Mouse (Mus musculus) stomach, postnatal 0 days (tissue): Measurements from ENCODE around the gene Efcab7. TPM values are rescaled to one million over a fixed set of nuclear protein-coding genes. Genes with fewer than 3 reads are reported as not detected.

Experiments
- ATAC-seq: fragments of 200-750 bp; cut with Nextera tagmentation; 2 replicates; pipeline ENCODE4 v1.8.0; 2017; ENCODE audit not compliant: low FRiP score, low TSS enrichment
- DNase-seq: peaks from one replicate; pipeline ENCODE4 v3.0.0-alpha.2; 2016; ENCODE audit warnings: low spot score
- H3K27ac ChIP-seq: fragments of 300-500 bp; sonication (generic); replicated peaks from 2 replicates; pipeline ENCODE4 v1.5.1; 2014; ENCODE audit warnings: mild to moderate bottlenecking, control low read depth
- H3K27me3 ChIP-seq: fragments of 300-500 bp; sonication (generic); 2 replicates; pipeline ENCODE4 v1.6.1; 2014; ENCODE audit warnings: low read length; ENCODE audit not compliant: control insufficient read depth, insufficient read depth
- H3K36me3 ChIP-seq: fragments of 300-500 bp; sonication (generic); 2 replicates; pipeline ENCODE4 v1.6.1; 2014; ENCODE audit warnings: low read length, mixed read lengths; ENCODE audit not compliant: control insufficient read depth, insufficient read depth
- H3K4me1 ChIP-seq: fragments of 300-500 bp; sonication (generic); replicated peaks from 2 replicates; pipeline ENCODE4 v1.6.1; 2014; ENCODE audit warnings: antibody characterized with exemption; ENCODE audit not compliant: control insufficient read depth, insufficient read depth
- H3K4me2 ChIP-seq: fragments of 300-500 bp; sonication (generic); replicated peaks from 2 replicates; pipeline ENCODE4 v1.6.1; 2014; ENCODE audit warnings: low read depth, mild to moderate bottlenecking, control low read depth, moderate library complexity
- H3K4me3 ChIP-seq: fragments of 300-500 bp; sonication (generic); 2 replicates; pipeline ENCODE4 v1.5.1; 2014; ENCODE audit warnings: low read depth, low read length, control low read depth
- H3K9ac ChIP-seq: fragments of 300-500 bp; sonication (generic); 2 replicates; pipeline ENCODE4 v1.6.1; 2014; ENCODE audit warnings: mild to moderate bottlenecking, low read length, control low read depth, mixed read lengths
- H3K9me3 ChIP-seq: fragments of 300-500 bp; sonication (generic); 2 replicates; pipeline ENCODE4 v1.6.1; 2016; ENCODE audit warnings: low read length; ENCODE audit not compliant: control insufficient read depth
- CTCF ChIP-seq: IDR thresholded peaks from 2 replicates; pipeline ENCODE4 v1.5.1; 2016; ENCODE audit warnings: antibody characterized with exemption, low read depth, mild to moderate bottlenecking, moderate library complexity
- EP300 ChIP-seq: optimal IDR thresholded peaks from 2 replicates; pipeline ENCODE3; 2016; ENCODE audit warnings: antibody characterized with exemption
- WGBS: fragments of 180-500 bp; shearing (Covaris S2); extraction: QIAGEN DNeasy Blood & Tissue Kit; methylation state at CpG from one replicate; pipeline ENCODE4 v1.1.7; 2014; 5-methylcytosine and 5-hydroxymethylcytosine counted together
- polyA plus RNA-seq: library from polyadenylated mRNA; unstranded; fragments of >200 nt; fragmentation: Nextera tagmentation; extraction: Ambion mirVana; gene quantifications from 2 replicates; pipeline ENCODE4 v1.2.1, GENCODE M21; 2015

Gene Efcab7
- polyA plus RNA-seq, 1 experiment from 2014 or later: 9.5 TPM

- no peak for ATAC-seq
- Histone ChIP-seq H3K4me2 (no peak overlapping the region), H3K4me1 (no peaks in the 10 kb centered on the region; the same call in 1 of the 2 replicates), H3K36me3 (no peaks in the 10 kb centered on the region), H3K9ac (no peak overlapping the region), H3K4me3 (no peak overlapping the region), H3K9me3 (no peaks in the 10 kb centered on the region), H3K27me3 (no peaks in the 10 kb centered on the region), H3K27ac (no peak overlapping the region)
- 79% methylated on average over 2 of the region's 2 CpGs for WGBS
- DNase-seq: no peak
- no peak for TF ChIP-seq CTCF
- no peak for TF ChIP-seq EP300
Measured at GRCm38 (mm10) chr4:99946516-99946915, 117.5 kb downstream of the Efcab7 start.

DNA sequence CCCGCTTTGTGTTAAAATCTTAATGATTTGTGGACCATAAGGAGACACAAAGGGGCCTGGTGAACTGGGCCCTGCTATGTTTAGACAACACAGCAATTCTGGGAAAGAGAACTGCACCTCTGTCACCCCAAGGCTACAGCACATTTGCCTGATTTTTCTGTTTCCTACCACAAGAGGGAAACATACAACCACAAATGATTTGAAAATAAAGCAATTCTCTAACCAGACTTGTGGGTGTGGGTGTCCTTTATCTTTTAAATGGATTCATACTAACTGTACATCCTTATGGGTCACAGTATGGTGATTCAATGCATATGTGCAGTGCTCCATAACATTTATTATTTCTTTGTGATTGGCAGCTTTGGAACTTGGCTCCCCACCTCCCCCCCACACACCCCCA is 118.2 kb downstream of the Efcab7 start:
- Histone ChIP-seq H3K4me1 (no peaks in the 10 kb centered on the region; the same call in 1 of the 2 replicates), H3K9ac (no peak overlapping the region), H3K36me3 (no peaks in the 10 kb centered on the region), H3K27me3 (no peaks in the 10 kb centered on the region), H3K27ac (0 out of 2 replicates have a peak overlapping the region, but pooled peaks have one; percentile 49), H3K4me3 (no peak overlapping the region), H3K4me2 (no peak overlapping the region), H3K9me3 (no peaks in the 10 kb centered on the region)
- ATAC-seq (peak; percentile 42), DNase-seq (no peak)
- 49% methylated on average over 1 of the region's 1 CpGs for WGBS
- TF ChIP-seq CTCF: peak; percentile 79
- no peak for TF ChIP-seq EP300

DNA sequence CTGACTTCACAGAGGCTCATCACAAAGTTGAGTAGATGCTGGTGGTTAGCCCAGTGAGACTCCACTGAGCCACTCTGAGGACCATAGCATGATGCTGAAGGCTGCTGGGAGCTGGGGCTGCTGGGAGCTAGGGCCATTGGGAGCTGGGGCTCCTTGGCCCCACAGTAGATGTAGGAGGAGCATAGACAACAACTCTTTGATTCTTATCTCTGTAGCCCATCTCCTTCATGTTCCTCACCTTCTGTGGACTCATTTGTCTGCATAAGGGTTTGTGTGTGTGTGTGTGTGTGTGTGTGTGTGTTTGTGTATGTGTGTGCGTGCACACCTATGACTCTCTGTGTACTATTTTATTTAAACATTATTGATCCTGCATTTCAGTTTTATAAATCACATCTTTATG is 118.9 kb downstream of the Efcab7 start:
- no peak overlapping the region for H3K4me3 ChIP-seq
- no peak for ATAC-seq

GRCm38 (mm10) chr4:99953904-99954303 is 124.9 kb downstream of the Efcab7 start:
- Histone ChIP-seq H3K4me3 (no peak overlapping the region), H3K27ac (no peak overlapping the region), H3K4me2 (no peak overlapping the region), H3K36me3 (no peaks in the 10 kb centered on the region), H3K4me1 (peaks cover 2% of the 10 kb centered on the region; the same call in 1 of the 2 replicates), H3K27me3 (no peaks in the 10 kb centered on the region), H3K9me3 (no peaks in the 10 kb centered on the region), H3K9ac (no peak overlapping the region)
- 75% methylated on average over 2 of the region's 2 CpGs for WGBS
- TF ChIP-seq CTCF: no peak
- TF ChIP-seq EP300: no peak
- ATAC-seq (no peak; the same call in 1 of the 2 replicates), DNase-seq (no peak)

More for the DNA sequence above, 118.9 kb downstream of the Efcab7 start:
- DNase-seq: no peak
- no peaks in the 10 kb centered on the region for H3K27me3 ChIP-seq
- WGBS: 94% methylated on average over 1 of the region's 1 CpGs
- H3K9ac ChIP-seq: no peak overlapping the region
- TF ChIP-seq EP300 (no peak), CTCF (no peak)
- no peaks in the 10 kb centered on the region for H3K36me3 ChIP-seq
- no peaks in the 10 kb centered on the region for H3K4me1 ChIP-seq
- no peak overlapping the region for H3K27ac ChIP-seq
- H3K9me3 ChIP-seq: no peaks in the 10 kb centered on the region
- H3K4me2 ChIP-seq: no peak overlapping the region

- no peaks in the 10 kb centered on the region for H3K9me3 ChIP-seq
- 88% methylated on average over 10 of the region's 10 CpGs for WGBS
- no peak overlapping the region for H3K9ac ChIP-seq
- no peaks in the 10 kb centered on the region for H3K27me3 ChIP-seq
- H3K4me1 ChIP-seq: peaks cover 2% of the 10 kb centered on the region; the same call in 1 of the 2 replicates
- ATAC-seq (no peak), DNase-seq (no peak)
- no peak overlapping the region for H3K4me3 ChIP-seq
- no peaks in the 10 kb centered on the region for H3K36me3 ChIP-seq
- no peak overlapping the region for H3K27ac ChIP-seq
- TF ChIP-seq CTCF (no peak), EP300 (no peak)
- H3K4me2 ChIP-seq: no peak overlapping the region
Measured at GRCm38 (mm10) chr4:99955396-99955795, 126.4 kb downstream of the Efcab7 start.

DNA sequence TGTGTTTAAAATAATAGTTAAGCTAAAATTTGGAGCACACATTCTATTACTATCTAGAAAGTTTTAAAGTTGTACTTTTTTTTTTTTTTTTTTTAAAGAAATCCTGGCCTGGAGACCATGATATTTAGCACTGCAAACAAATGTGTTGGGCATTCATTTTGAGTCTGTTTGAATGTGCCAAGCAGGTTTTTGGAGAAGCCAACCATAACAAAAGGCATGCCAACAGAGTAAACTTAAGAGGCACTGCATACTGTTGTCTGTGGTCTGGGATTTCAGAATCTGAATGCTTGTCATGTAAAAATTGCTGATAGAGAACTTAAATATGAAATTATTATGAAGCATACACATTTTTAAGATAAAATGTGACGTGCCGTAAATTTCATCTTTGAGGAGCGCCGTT is 128.2 kb downstream of the Efcab7 start:
- Histone ChIP-seq H3K4me1 (peaks cover 2% of the 10 kb centered on the region; the same call in 1 of the 2 replicates), H3K36me3 (no peaks in the 10 kb centered on the region), H3K4me2 (no peak overlapping the region), H3K27ac (no peak overlapping the region), H3K4me3 (no peak overlapping the region), H3K9ac (no peak overlapping the region), H3K27me3 (no peaks in the 10 kb centered on the region), H3K9me3 (no peaks in the 10 kb centered on the region)
- no peak for ATAC-seq
- TF ChIP-seq EP300 (no peak), CTCF (no peak)
- no peak for DNase-seq
- WGBS: 74% methylated on average over 4 of the region's 4 CpGs
